Mouse (Mus musculus) midbrain, embryonic 13.5 days (tissue): ENCODE data around the gene Mxd3. TPM values are rescaled to one million over a fixed set of nuclear protein-coding genes. Genes with fewer than 3 reads are reported as not detected.

ENCODE experiments used
- ATAC-seq: fragments of 200-750 bp; cut with Nextera tagmentation; 2 replicates; pipeline ENCODE4 v1.8.0; 2017; ENCODE audit warnings: mild to moderate bottlenecking, moderate TSS enrichment, moderate library complexity
- H3K27ac ChIP-seq: fragments of 300-500 bp; sonication (generic); 2 replicates; pipeline ENCODE4 v1.5.1; 2015; ENCODE audit warnings: inconsistent platforms, mild to moderate bottlenecking, moderate library complexity
- H3K27me3 ChIP-seq: fragments of 300-500 bp; sonication (generic); 2 replicates; pipeline ENCODE4 v1.6.1; 2015; ENCODE audit warnings: mild to moderate bottlenecking, inconsistent platforms
- H3K36me3 ChIP-seq: fragments of 300-500 bp; sonication (generic); 2 replicates; pipeline ENCODE4 v1.6.1; 2015; ENCODE audit warnings: mild to moderate bottlenecking, inconsistent platforms
- H3K4me1 ChIP-seq: fragments of 300-500 bp; sonication (generic); replicated peaks from 2 replicates; pipeline ENCODE4 v1.6.1; 2015; ENCODE audit warnings: inconsistent platforms
- H3K4me2 ChIP-seq: fragments of 300-500 bp; sonication (generic); replicated peaks from 2 replicates; pipeline ENCODE4 v1.6.1; 2015; ENCODE audit warnings: moderate library complexity, mild to moderate bottlenecking, inconsistent platforms
- H3K4me3 ChIP-seq: fragments of 300-500 bp; sonication (generic); replicated peaks from 2 replicates; pipeline ENCODE4 v1.5.1; 2015; ENCODE audit warnings: mild to moderate bottlenecking, inconsistent platforms
- H3K9ac ChIP-seq: fragments of 300-500 bp; sonication (generic); replicated peaks from 2 replicates; pipeline ENCODE4 v1.6.1; 2015; ENCODE audit warnings: mild to moderate bottlenecking, inconsistent platforms
- H3K9me3 ChIP-seq: fragments of 300-500 bp; sonication (generic); 2 replicates; pipeline ENCODE4 v1.6.1; 2016; ENCODE audit warnings: mild to moderate bottlenecking, inconsistent platforms
- WGBS: fragments of 180-500 bp; shearing (Covaris S2); methylation state at CpG from one replicate; pipeline ENCODE4 v1.1.7; 2015; 5-methylcytosine and 5-hydroxymethylcytosine counted together
- polyA plus RNA-seq: library from polyadenylated mRNA; unstranded; fragments of >200 nt; fragmentation: Nextera tagmentation; extraction: Ambion mirVana; gene quantifications from 2 replicates; pipeline ENCODE4 v1.2.1, GENCODE M21; 2015

The Mxd3 gene
- polyA plus RNA-seq, 1 experiment from 2014 or later: 18.4 TPM

DNA sequence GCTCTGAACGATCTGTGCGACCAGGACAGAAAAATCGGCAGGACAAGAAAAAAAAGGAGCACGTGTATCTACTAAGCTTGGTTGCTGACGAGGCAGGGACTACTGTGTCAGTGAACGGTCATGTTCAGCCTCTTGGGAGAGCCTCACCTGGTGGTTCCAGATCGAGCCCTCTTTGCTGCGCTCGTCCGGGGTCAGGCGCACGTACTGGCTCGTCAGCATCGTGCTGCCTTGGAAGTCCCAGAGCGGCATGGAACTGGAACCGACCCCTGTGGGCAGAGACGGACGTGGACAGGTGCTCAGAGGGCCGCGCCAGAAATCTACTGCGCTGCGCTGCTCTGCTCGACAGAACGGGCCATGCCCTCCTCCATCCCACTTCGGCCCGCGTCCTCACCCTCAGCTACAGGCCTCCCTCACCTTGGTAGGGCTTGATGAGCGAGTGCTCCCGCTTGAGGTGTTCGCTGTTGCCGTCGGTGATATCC is 32.4 kb upstream of the Mxd3 start:
- H3K36me3 ChIP-seq: peaks cover 32% of the 10 kb centered on the region
- ATAC-seq: peak; percentile 65
- 0% methylated on average over 32 of the region's 32 CpGs for WGBS
- peak overlapping the region; percentile 91 for H3K27ac ChIP-seq
- H3K4me2 ChIP-seq: peak overlapping the region; percentile 90
- H3K9me3 ChIP-seq: no peaks in the 10 kb centered on the region
- peak overlapping the region; percentile 95 for H3K9ac ChIP-seq
- H3K4me3 ChIP-seq: peak overlapping the region; percentile 96
- peaks cover 14% of the 10 kb centered on the region for H3K27me3 ChIP-seq
- peaks cover 29% of the 10 kb centered on the region for H3K4me1 ChIP-seq

DNA sequence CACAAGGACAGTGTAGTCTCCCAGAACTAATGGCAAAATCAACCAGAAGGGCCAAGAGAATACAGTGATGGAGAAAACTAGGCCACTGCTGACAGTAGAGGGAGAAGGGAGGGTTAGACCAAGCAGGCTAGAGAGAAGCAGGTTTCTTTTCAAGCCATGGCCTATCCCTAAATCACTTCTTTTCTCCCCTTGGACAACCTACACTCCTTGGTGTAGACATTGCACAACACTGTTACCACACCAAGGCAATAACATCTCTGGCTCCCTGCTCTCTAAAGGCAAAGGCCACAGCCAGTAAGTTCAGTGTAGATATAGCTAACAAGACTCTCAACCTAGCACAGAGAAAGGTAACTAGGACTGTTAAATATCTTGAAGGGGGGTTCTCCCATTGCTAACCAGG is 31.5 kb upstream of the Mxd3 start:
- Histone ChIP-seq H3K4me3 (peak overlapping the region; percentile 96), H3K27ac (no peak overlapping the region), H3K4me1 (peaks cover 29% of the 10 kb centered on the region), H3K27me3 (peaks cover 13% of the 10 kb centered on the region), H3K4me2 (peak overlapping the region; percentile 90), H3K9ac (peak overlapping the region; percentile 95), H3K36me3 (peaks cover 36% of the 10 kb centered on the region), H3K9me3 (no peaks in the 10 kb centered on the region)
- ATAC-seq: no peak

DNA sequence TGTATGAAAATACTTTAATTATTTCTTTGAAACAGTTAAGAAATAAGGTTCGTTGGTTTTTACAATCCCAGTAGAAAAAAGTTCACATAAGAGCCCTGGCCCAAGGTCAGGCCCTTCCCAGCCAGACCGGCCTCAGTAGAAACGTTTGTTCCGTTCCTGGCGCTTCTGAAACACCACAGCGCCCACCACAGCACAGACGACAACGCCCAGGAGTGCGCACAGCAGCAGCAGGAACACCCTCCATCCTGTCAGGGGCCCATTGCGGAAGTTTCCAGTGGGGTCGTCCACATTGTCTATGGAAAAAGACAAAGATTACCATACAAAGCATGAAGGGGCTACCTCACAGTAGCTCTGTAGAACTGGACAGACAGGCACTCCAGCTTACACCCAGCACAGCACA is 17.1 kb upstream of the Mxd3 start:
- no peak overlapping the region for H3K9ac ChIP-seq
- no peaks in the 10 kb centered on the region for H3K27me3 ChIP-seq
- 90% methylated on average over 11 of the region's 11 CpGs for WGBS
- no peak overlapping the region for H3K4me3 ChIP-seq
- H3K27ac ChIP-seq: no peak overlapping the region
- no peak for ATAC-seq
- no peak overlapping the region for H3K4me2 ChIP-seq
- no peaks in the 10 kb centered on the region for H3K4me1 ChIP-seq
- H3K9me3 ChIP-seq: no peaks in the 10 kb centered on the region
- H3K36me3 ChIP-seq: peaks cover 79% of the 10 kb centered on the region

DNA sequence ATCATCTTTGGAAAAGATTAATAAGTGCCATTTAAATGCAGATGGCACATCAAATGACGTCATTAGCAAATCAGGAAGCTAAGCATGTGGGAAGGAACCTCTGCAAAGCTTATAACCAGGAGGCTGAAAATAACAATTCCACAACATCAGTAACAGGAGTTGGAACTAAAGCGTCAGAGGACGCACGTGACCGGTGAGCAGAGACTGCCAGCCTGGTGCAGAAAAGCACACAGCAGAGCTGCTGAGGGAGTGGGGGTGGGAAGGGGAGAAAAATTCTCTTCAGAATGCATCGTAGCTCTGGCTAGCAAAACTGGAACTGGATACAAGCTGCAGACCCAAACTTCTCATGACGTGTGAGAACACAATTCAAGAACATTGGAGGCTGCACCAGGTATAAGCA is 14.7 kb upstream of the Mxd3 start:
- Histone ChIP-seq H3K9me3 (no peaks in the 10 kb centered on the region), H3K36me3 (peaks cover 57% of the 10 kb centered on the region), H3K27me3 (no peaks in the 10 kb centered on the region), H3K4me1 (no peaks in the 10 kb centered on the region), H3K9ac (no peak overlapping the region), H3K27ac (no peak overlapping the region), H3K4me2 (no peak overlapping the region), H3K4me3 (no peak overlapping the region)
- WGBS: 93% methylated on average over 7 of the region's 7 CpGs
- no peak for ATAC-seq

DNA sequence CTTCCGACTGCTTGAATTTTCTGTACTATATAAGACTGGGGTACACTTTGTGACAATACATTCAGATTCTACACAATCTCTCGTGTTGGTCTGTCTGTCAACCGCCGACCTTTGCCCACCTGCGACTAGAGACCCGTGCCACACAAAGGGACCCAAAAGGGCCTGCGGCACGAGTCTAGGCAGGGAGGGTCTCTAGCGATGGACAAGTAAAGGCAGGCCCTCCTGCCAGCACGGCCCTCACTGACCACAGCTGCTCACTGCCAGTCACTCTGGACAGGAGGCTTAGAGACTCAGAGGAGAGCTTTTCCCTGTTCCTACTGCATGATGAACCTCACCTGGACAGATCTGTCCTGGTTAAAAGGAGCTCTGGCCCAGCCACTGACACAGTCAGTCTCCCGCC is 12.8 kb upstream of the Mxd3 start:
- 44% methylated on average over 11 of the region's 11 CpGs for WGBS
- Histone ChIP-seq H3K27me3 (no peaks in the 10 kb centered on the region), H3K9me3 (no peaks in the 10 kb centered on the region), H3K36me3 (peaks cover 40% of the 10 kb centered on the region), H3K27ac (no peak overlapping the region), H3K9ac (no peak overlapping the region), H3K4me2 (no peak overlapping the region), H3K4me3 (no peak overlapping the region), H3K4me1 (no peaks in the 10 kb centered on the region)
- ATAC-seq: no peak

DNA sequence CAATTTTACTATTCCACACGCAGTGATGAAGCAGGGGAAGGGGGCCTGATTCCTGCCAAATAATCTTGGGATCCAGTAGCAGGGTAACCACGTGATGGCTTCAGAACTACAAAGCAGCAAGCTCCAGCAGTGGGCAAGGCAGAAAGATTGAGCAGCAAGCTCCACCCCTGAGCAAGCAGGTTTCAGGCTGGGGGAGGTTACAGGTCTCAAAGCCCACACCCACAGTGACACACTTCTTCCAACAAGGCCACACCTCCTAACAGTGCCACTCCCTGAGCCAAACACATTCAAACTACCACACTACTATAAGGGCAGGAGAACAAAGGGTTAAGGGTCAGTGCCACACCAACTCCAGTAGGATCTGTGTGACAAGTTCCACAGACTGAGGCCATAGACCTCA is 9.6 kb upstream of the Mxd3 start:
- H3K36me3 ChIP-seq: peaks cover 8% of the 10 kb centered on the region
- no peak overlapping the region for H3K4me3 ChIP-seq
- no peaks in the 10 kb centered on the region for H3K4me1 ChIP-seq
- no peak overlapping the region for H3K4me2 ChIP-seq
- no peak overlapping the region for H3K27ac ChIP-seq
- no peaks in the 10 kb centered on the region for H3K9me3 ChIP-seq
- ATAC-seq: no peak
- 46% methylated on average over 2 of the region's 2 CpGs for WGBS
- no peaks in the 10 kb centered on the region for H3K27me3 ChIP-seq
- H3K9ac ChIP-seq: no peak overlapping the region

DNA sequence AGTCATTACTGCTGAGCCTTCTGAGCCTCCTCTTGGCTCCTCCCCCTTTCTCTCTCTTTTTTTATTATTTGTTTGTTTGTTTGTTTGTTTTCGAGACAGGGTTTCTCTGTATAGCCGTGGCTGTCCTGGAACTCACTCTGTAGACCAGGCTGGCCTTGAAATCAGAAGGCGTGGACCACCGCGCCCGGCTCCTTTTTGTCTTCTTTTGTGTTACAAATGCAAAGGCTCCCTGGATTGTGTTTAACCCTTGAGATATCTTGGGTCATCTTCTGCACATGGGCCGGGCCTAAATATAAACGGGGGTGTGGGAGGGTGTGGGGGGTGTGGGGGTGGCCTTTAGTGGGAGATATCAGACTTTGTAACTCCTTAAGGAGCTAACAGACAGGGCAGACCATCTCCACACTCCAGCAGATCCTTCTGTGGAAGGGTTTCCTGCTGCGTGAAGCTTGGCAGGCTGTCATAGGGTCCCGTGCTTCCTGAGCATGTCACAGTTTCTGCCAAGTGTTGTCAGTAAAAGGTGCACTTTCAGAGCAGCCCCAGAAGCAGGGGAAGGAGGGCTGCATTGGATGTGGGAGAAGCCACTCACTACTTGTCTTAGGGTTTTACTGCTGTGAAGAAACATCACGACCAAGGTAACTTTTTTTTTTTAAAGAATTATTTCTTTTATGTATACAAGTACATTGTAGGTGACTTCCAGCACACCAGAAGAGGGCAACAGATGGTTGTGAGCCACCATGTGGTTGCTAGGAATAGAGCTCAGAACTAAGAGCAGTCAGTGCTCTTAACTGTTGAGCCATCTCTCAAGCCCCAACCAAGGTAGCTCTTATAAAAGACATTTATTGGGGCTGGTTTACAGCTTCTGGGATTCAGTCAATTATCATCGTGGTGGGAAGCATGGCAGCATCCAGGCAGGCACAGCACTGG is 8.8 kb upstream of the Mxd3 start:
- H3K27me3 ChIP-seq: no peaks in the 10 kb centered on the region
- no peak overlapping the region for H3K4me3 ChIP-seq
- WGBS: 65% methylated on average over 12 of the region's 12 CpGs
- no peaks in the 10 kb centered on the region for H3K36me3 ChIP-seq
- no peaks in the 10 kb centered on the region for H3K4me1 ChIP-seq
- no peak for ATAC-seq
- H3K9ac ChIP-seq: no peak overlapping the region
- H3K9me3 ChIP-seq: no peaks in the 10 kb centered on the region
- no peak overlapping the region for H3K27ac ChIP-seq
- no peak overlapping the region for H3K4me2 ChIP-seq

DNA sequence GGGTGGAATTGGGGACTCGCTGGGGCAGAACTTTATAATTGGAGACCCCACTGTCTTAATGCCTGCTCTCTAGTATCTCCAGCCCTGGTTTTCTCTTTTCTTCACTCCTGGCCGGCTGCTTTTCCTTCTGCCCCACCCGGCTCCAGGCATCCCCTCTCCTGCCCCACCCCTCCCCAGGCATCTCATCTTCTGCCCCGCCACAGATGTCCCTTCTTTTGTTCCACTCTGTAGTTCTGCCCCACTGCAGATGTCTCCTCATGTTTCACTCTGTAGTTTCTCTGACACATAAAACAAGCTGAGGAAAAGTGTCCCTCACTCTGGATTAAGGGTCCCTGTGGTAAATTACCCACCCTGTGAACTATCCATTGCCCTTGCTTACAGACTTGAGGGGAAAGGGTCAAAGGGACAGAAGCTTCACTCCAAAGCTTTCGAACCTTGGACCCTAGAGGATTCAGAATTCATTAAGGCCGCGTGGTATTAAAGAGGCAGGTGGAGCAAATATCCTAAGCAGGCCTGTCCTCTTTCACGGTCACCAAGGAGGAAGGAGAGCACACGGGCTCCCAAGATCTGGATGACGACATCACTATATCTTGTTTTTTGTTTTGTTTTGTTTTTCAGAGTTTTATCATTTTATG is 7.8 kb upstream of the Mxd3 start:
- H3K9me3 ChIP-seq: no peaks in the 10 kb centered on the region
- H3K4me2 ChIP-seq: no peak overlapping the region
- H3K27ac ChIP-seq: no peak overlapping the region
- H3K4me3 ChIP-seq: no peak overlapping the region
- no peak for ATAC-seq
- H3K9ac ChIP-seq: no peak overlapping the region
- no peaks in the 10 kb centered on the region for H3K36me3 ChIP-seq
- H3K4me1 ChIP-seq: no peaks in the 10 kb centered on the region
- H3K27me3 ChIP-seq: no peaks in the 10 kb centered on the region
- 67% methylated on average over 10 of the region's 10 CpGs for WGBS

DNA sequence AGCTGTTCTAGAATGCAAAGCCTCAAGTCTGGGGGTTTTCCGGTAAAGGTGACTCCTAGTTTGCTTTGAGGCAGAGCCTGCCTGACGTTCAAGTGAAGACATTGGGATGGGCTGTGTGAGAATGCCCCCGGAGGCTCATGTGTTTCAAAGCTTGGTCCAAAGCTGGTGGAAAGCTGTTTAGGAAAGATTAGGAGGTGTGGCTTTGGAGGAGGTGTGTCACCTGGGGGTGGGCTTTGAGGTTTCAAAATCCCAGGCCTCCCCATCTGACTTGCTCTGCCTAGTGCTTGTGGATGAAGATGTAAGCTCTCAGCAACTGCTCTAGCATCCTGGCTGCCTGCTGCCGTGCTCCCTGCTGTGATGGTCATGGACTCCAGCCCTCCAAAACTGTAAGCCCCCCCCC is 6.1 kb upstream of the Mxd3 start:
- Histone ChIP-seq H3K4me1 (peaks cover 5% of the 10 kb centered on the region), H3K27ac (no peak overlapping the region), H3K9me3 (no peaks in the 10 kb centered on the region), H3K36me3 (no peaks in the 10 kb centered on the region), H3K4me2 (no peak overlapping the region), H3K9ac (no peak overlapping the region), H3K27me3 (no peaks in the 10 kb centered on the region), H3K4me3 (no peak overlapping the region)
- no peak for ATAC-seq
- 84% methylated on average over 4 of the region's 4 CpGs for WGBS

DNA sequence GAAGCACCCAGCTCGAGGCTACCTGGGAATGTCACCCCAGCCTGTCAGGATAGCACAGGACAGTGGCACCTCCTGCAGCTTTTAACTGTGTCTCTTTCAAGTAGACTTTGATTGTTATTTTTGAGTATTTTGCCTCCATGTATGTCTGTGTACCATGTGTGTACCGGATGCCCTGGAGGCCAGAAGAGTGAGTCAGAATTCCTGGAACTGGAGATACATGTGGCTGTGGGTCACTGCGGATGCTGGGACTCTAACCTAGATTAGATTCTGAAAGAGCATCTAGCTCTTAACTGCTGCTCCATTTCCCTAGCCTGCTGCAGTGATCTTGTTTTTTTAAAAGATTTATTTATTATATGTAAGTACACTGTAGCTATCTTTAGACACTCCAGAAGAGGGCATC is 2.7 kb upstream of the Mxd3 start:
- Histone ChIP-seq H3K4me1 (peaks cover 32% of the 10 kb centered on the region), H3K4me3 (no peak overlapping the region), H3K27ac (no peak overlapping the region), H3K4me2 (no peak overlapping the region), H3K9ac (no peak overlapping the region), H3K36me3 (no peaks in the 10 kb centered on the region), H3K9me3 (no peaks in the 10 kb centered on the region), H3K27me3 (no peaks in the 10 kb centered on the region)
- no peak for ATAC-seq
- WGBS: 89% methylated on average over 3 of the region's 3 CpGs

DNA sequence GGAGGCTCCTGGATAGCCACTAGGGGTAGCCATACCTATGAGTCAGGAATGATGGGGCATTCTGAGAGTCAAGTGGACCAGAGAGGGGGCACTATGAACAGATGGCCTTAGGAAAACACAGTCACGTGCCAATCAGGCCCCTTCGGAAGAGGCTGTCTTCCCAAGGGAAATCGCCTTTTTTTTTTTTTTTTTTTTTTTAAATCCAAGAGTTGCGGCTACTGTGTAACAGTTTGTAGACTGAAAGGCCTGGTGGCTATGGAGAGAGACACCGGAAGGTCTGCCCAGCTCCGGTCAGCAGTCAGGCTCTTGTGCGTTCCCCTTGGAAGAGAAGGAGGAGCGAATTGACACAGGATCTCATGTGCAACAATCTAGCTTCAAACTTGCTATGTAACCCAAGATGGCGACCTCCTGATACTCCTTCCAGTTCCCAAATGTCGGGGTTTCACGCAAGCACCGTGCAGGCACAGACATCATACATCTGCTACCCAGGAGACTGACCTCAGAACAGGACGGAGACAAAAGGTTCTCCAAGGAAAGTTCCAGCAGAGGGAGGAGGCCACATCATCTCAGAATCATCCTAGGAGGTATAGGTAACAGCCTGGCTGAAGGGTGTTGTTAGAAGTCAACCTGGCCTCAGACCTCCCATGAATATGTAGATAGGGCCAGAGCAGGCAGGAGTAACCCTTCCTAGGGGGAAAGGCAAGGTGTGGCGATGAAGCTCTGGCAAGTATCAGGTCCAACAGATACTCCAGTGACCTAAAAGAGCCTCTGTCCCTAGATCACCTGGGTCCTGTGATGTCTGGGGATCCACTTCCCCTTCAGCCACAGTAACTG is 1.2 kb upstream of the Mxd3 start:
- no peak for ATAC-seq
- H3K36me3 ChIP-seq: peaks cover 5% of the 10 kb centered on the region
- H3K4me2 ChIP-seq: peak overlapping the region; percentile 88
- no peaks in the 10 kb centered on the region for H3K9me3 ChIP-seq
- peaks cover 37% of the 10 kb centered on the region for H3K4me1 ChIP-seq
- H3K27ac ChIP-seq: peak overlapping the region; percentile 77
- H3K4me3 ChIP-seq: peak overlapping the region; percentile 60
- H3K27me3 ChIP-seq: no peaks in the 10 kb centered on the region
- WGBS: 53% methylated on average over 14 of the region's 14 CpGs
- peak overlapping the region; percentile 76; the same call in 1 of the 2 replicates for H3K9ac ChIP-seq
